Mouse (Mus musculus): ENCODE measurements around the gene Grid2. TPM values are rescaled to one million over a fixed set of nuclear protein-coding genes. Genes with fewer than 3 reads are reported as not detected.

Grid2 gene
- polyA plus RNA-seq, 1 experiment from 2014 or later: not detected

- POLR2A ChIA-PET: no interaction called here
- TF ChIP-seq CTCF (IDR thresholded peaks at IDR 0.05): no peak
- ATAC-seq (no peak), DNase-seq (ENCODE audit: low read depth, low spot score) (no peak)
- in situ Hi-C loops (cut with MboI; ENCODE audit: low pct_unique_long_range_greater_than_20kb): no loop called here
- CTCF ChIA-PET: interaction anchor here (0.6 kb wide), 1 partner anchor 17 kb away, joined by 3 read pairs; no protein-coding TSS in a partner anchor
- H3K27me3 ChIP-seq: peaks cover 70% of the 10 kb centered on the region
Observed at GRCm38 (mm10) chr6:64731621-64732320, 1476.1 kb downstream of the Grid2 start.

- no peak for ATAC-seq
- DNase-seq (ENCODE audit: low read depth, low spot score): no peak
- H3K27me3 ChIP-seq: peaks cover 72% of the 10 kb centered on the region
- ChIA-PET POLR2A (no interaction called here), CTCF (no interaction called here)
- in situ Hi-C loops (cut with MboI; ENCODE audit: low pct_unique_long_range_greater_than_20kb): no loop called here
- no peak for TF ChIP-seq CTCF (IDR thresholded peaks at IDR 0.05)
Observed at GRCm38 (mm10) chr6:64733311-64733710, 1477.6 kb downstream of the Grid2 start.

- ChIA-PET CTCF (no interaction called here), POLR2A (no interaction called here)
- DNase-seq (ENCODE audit: low read depth, low spot score) (no peak), ATAC-seq (no peak)
- peaks cover 63% of the 10 kb centered on the region for H3K27me3 ChIP-seq
- TF ChIP-seq CTCF (IDR thresholded peaks at IDR 0.05): no peak
- in situ Hi-C loops (cut with MboI; ENCODE audit: low pct_unique_long_range_greater_than_20kb): no loop called here
Observed at GRCm38 (mm10) chr6:64734441-64735320, 1479.0 kb downstream of the Grid2 start.

GRCm38 (mm10) chr6:64736317-64736716 lies 1480.6 kb downstream of the Grid2 start:
- in situ Hi-C loops (cut with MboI; ENCODE audit: low pct_unique_long_range_greater_than_20kb): no loop called here
- ATAC-seq (no peak), DNase-seq (ENCODE audit: low read depth, low spot score) (no peak)
- TF ChIP-seq CTCF (IDR thresholded peaks at IDR 0.05): no peak
- POLR2A ChIA-PET: no interaction called here
- H3K27me3 ChIP-seq: peaks cover 46% of the 10 kb centered on the region
- CTCF ChIA-PET: no interaction called here

- peaks cover 9% of the 10 kb centered on the region for H3K27me3 ChIP-seq
- DNase-seq (ENCODE audit: low read depth, low spot score) (no peak), ATAC-seq (no peak)
- ChIA-PET CTCF (no interaction called here), POLR2A (no interaction called here)
- no peak for TF ChIP-seq CTCF (IDR thresholded peaks at IDR 0.05)
- in situ Hi-C loops (cut with MboI; ENCODE audit: low pct_unique_long_range_greater_than_20kb): no loop called here
Observed at GRCm38 (mm10) chr6:64742915-64743489, 1487.3 kb downstream of the Grid2 start.
